Mouse (Mus musculus) lung, adult 2 months (tissue): ENCODE data around the gene Slc30a10.

Experiments
- CTCF ChIP-seq: fragments of 200-500 bp; IDR thresholded peaks from 2 replicates; pipeline ENCODE4 v1.5.1; 2011; ENCODE audit warnings: mild to moderate bottlenecking, low read length, control low read depth; ENCODE audit not compliant: insufficient read depth
- POLR2A ChIP-seq: fragments of 200-500 bp; IDR thresholded peaks from 2 replicates; pipeline ENCODE4 v1.6.1; 2011; ENCODE audit warnings: low read depth, mild to moderate bottlenecking, control low read depth, low read length, borderline replicate concordance; ENCODE audit errors: extremely low read depth

DNA sequence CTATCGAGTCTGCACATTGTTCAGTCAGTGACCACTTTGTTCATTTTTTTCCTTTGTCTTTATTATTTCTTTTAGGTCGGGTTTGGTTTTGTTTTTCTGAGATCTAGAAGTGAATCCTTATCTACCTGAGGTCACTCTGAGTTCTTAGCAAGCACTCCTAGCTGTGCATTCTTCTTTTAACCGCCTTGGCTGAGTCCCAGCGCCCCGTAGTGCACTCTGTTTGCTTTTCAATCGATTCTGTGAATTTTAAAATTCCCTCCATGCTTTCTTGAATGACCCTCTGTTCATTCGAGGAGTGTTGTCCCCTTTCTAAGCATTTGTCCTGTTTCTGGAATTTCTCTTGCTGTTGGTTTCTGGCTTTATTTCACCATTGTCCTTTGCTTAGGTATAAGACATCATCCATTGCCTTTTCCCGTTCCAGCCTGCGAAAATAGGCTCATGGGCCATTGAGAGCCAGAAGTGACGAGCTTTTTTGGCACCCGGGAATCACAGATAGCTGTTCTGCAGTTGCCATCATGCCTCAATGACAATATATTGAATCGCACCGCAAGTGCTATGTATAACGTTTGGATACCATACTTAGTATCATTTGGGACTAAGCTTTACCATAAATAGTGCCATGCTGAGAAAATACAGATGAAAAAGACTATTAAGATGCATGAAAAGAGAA, 42.3 kb downstream of the Slc30a10 start:
- TF ChIP-seq POLR2A (no peak), CTCF (no peak)
